Mouse (Mus musculus) megakaryocyte-erythroid progenitor cell, adult 5-6 weeks (primary cell): Measurements from ENCODE around the gene Gnai2. TPM values are rescaled to one million over a fixed set of nuclear protein-coding genes. Genes with fewer than 3 reads are reported as not detected.
A peak's percentile ranks its signal among the peaks of the same experiment; 100 is the strongest.

Source experiments
- ATAC-seq: replicated peaks from 2 replicates; pipeline ENCODE4 v1.8.0; 2016; ENCODE audit warnings: mild to moderate bottlenecking, inconsistent platforms; ENCODE audit not compliant: severe bottlenecking, poor library complexity, low FRiP score, low TSS enrichment
- total RNA-seq, 2 experiments: library from RNA; stranded (forward) in 1 of 2; stranded (reverse) in 1 of 2; fragments of 200-1000, 215-1000 nt in 1 of 2; fragments of >200 nt in 1 of 2; fragmentation: Nextera tagmentation in 1 of 2; gene quantifications; 2 replicates each; pipeline ENCODE4 v1.2.3; 2014 to 2017

Gene Gnai2
- total RNA-seq, 2 experiments from 2014 or later, result 225 to 228 TPM

- ATAC-seq, result no peak
Observed at GRCm38 (mm10) chr9:107617461-107617860, 17.7 kb downstream of the Gnai2 start.

DNA sequence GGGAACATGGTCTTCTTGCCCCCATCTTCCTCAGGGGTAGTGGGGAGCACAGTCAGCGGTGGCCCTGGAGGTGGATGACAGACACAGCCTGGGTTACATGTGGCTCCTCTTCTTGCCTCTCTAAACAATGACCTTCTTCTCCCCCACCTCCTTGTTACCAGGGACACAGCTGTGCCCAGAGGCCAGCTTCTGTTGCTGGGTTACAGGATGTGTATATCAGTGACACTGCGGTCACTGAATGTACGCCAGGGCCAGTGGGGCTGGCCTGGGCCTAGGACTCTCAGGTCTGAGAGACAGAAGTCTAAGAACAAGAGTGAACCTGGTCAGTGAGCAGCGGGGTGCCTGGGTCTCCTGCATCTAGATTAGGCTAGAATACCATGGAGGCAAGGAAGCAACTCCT, 20.1 kb downstream of the Gnai2 start:
- ATAC-seq, result no peak

DNA sequence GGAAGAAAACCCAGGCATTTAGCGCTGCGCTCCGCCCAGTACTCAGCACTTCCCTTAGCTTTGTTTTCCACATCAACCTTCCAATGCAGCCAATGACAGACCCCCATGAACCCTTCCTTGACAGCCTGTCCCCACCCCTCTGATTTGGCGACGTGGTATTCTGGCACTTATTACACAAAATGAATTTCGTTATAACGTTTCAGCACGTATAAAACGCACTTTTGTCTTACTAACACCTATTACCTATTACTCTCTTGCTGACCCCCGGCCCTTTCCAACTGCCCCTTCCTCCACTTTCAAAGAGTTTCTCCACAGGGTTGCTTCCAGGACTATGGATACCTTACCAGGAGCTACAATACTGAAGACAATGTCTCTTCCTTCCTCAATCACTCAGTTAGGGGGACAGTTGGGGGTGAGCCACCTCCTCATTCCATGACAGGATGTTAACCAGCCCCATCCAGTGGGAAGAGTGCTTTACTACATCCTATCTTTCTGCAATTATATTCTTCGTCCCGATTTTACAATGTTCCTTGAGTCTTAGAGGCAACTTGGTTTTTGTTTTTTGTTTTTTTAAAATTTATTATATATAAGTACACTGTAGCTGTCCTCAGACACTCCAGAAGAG, 22.1 kb downstream of the Gnai2 start:
- ATAC-seq, result no peak

GRCm38 (mm10) chr9:107612191-107612944, 22.8 kb downstream of the Gnai2 start:
- peak; percentile 88 for ATAC-seq

DNA sequence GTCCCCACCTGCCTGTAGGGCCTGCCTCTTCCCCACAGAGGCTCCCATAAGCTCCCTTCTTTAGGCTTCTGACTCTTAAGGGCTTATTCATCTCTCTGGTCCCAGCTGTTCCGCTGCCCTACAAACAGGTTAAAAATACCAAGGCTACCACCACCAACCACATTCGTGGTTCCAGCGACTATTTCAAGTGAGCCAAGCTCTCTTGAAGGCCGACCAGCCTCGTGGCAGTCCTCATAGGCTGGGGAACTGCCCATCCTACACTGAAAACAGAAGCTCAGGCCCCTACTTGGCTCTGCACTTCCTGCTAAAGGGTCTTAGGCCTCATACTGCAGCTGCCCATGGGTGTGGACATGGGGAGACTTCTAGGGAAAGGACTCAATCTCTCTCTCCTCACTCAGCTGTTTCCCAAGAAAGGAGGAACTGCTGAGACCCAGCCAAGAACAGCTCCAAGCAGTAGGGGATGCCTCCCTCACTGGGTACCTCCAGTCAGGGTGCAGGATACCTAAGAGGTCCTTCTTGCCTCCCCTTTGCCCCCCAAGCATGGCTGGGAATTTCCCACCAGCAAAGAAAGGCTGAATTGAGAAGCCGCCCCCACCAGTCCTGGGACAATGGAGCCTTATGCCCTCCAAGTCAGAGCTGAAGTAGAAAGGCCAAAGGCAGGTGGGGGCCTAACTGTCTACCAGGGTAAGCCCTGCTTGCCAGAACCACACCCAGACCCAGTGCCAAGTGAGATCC, 23.5 kb downstream of the Gnai2 start:
- no peak for ATAC-seq

GRCm38 (mm10) chr9:107609433-107609830, 25.7 kb downstream of the Gnai2 start:
- no peak for ATAC-seq

DNA sequence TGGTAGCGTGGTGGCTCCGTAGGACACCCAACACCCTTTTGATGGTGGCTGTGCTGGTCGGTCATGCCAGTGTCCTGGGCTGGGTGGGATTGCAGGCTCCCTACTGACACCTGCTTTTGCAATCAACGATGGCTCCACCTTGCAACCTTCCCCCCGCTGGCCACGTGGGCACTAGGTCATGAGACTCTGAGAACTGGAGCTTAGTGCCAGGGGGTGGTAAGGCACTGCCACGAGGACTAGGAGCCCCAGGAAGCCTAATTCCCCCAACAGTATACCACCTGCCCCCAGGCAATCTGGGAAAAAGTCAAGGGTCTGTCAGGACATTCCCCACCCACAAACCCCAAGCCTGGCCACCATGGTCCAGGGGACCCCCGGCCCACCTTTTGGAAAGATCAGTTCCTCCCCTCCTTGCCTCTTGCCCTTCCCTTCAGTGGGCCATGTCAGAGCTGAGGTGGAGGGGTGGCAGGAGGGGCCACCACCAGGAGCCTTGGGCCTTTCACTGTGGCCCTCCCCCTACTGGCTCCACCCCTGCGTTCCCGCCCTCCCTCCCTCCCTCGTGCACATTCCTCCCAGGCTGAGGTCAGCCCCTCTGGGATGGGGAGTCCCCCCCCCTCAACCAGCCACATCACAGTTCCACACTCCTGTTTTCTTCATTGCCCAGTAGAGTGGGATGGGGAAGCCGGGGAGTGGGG, 26.3 kb downstream of the Gnai2 start, which contains the start of gene Sema3b:
TSS of gene Sema3b (minus strand) at position 489 of the 692 bp plus-strand sequence.
- ATAC-seq, result no peak

GRCm38 (mm10) chr9:107607653-107608245, 27.4 kb downstream of the Gnai2 start:
- no peak for ATAC-seq

DNA sequence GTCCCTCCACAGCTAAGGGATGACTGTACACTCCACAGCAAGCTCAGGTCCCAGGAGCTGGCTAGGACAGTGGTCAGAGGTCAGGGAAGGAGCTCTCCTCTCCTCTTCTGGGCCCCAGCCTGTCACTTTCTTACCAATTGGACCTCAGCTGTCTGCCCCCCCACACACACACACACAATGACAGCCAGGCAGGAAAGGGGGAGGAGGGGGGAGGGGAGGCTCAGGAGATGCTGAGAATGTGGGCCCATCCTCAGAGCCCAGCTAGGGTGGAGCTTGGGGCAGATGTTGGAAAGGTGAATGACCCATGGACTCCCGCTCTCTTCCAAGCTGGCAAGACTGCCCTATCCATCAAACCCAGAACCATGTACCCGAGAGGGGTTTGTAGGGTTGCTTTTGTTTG, 28.1 kb downstream of the Gnai2 start:
- ATAC-seq, result no peak

DNA sequence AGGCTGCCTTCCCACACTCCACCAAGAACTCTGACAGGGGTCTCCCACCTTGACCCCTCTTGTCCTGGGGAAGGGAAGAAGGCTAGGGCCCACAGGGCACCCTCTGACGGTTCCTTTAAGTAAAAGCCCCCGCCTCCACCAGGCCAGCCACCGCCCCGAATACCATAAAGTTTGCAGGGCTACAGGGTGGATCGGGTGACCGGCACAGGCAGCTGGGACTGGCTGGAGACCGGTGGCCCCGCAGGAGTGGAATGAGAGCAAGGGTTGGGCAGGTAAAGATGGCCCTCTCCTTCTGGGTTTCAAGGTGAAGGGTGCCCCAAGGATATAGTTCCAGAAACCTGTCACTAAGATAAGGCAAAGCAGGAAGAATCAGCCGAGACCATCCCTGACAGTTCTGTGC, 28.6 kb downstream of the Gnai2 start:
- ATAC-seq, result no peak

GRCm38 (mm10) chr9:107605041-107605661, 30.0 kb downstream of the Gnai2 start:
- no peak for ATAC-seq

- no peak for ATAC-seq
Observed at GRCm38 (mm10) chr9:107603251-107603650, 31.9 kb downstream of the Gnai2 start.

DNA sequence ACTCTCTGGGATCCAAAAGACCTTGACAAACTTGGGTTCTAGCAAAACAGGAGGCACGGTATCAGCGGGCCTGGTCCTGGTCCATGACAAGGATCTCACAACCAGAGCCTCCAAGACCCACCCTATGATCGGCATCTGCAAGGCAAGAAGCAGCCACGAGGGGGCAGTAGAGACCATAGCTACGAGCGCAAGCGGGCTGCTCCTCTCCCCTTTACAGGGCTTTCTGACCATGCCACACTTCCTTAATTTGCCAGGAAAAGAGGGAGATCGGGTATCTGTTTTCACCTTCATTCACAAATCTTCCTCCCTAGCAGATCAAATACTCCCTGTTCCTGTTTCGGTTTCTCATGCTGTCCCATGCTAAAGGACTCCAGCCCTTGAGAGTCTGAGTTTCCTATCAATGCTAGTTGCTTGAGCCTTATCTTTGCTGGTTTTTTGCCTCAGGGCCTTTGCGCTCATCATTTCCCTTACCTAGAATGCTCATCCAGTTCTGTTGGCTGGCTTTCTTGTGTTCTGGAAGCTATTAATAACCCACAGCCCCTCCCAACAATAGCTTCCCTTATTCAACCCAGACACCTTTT, 33.0 kb downstream of the Gnai2 start:
- peak; percentile 58 for ATAC-seq

GRCm38 (mm10) chr9:107601275-107601674, 33.9 kb downstream of the Gnai2 start:
- ATAC-seq, result no peak

GRCm38 (mm10) chr9:107600745-107601144, 34.4 kb downstream of the Gnai2 start:
- ATAC-seq, result no peak

- no peak for ATAC-seq
Observed at GRCm38 (mm10) chr9:107599842-107600241, 35.3 kb downstream of the Gnai2 start.

DNA sequence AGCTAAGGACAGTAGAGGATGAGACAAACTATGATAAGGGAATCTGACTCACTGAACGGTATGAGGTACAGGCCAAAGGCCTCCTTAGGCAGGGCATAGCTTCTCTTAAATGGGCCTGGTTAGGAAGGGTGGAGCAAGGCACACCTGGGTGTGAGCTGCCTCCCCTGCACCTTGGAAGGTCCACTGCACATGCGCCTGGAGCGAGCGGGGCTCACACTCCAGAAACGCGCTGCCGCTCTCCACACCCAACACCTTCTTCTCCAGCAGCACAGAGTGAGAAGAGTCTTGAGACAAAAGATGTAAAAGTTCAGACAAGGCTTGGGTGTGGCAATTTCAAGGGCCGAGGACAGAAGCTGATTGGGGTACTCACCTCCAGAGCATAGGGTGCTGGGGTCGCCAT, 35.7 kb downstream of the Gnai2 start:
- no peak for ATAC-seq

DNA sequence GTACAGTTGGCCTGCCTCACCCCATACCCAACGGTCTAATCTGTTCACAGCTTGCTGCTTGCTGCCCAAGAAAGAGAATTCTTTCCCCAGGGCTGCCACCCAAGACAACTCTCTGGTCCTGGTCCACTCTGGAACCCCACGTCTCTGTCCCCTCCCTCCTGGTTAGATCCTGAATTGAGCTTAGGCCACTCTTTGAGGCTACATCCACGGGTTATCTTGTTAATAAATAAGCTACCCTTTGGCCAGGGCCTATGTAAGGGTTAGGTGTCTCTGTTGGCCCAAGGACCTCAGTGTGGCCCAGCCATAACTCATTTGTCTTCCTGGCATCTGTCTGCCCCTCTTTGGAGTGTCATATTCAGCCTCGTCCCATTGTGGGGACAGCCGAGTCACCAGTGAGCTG, 36.8 kb downstream of the Gnai2 start:
- no peak for ATAC-seq
